Mouse (Mus musculus) embryonic facial prominence, embryonic 13.5 days (tissue): ENCODE measurements around the gene Il1rap. TPM values are rescaled to one million over a fixed set of nuclear protein-coding genes. Genes with fewer than 3 reads are reported as not detected.
A peak's percentile ranks its signal among the peaks of the same experiment; 100 is the strongest.

Experiments
- ATAC-seq: fragments of 200-750 bp; cut with Nextera tagmentation; 2 replicates; pipeline ENCODE4 v1.8.0; 2017; ENCODE audit warnings: low read depth; ENCODE audit not compliant: insufficient number of reproducible peaks, insufficient read depth, low FRiP score, low TSS enrichment
- H3K27ac ChIP-seq: fragments of 300-500 bp; sonication (generic); 2 replicates; pipeline ENCODE4 v1.5.1; 2015; ENCODE audit warnings: moderate library complexity, mild to moderate bottlenecking, inconsistent platforms
- H3K27me3 ChIP-seq: fragments of 300-500 bp; sonication (generic); 2 replicates; pipeline ENCODE4 v1.6.1; 2015; ENCODE audit warnings: mild to moderate bottlenecking, inconsistent platforms
- H3K36me3 ChIP-seq: fragments of 300-500 bp; sonication (generic); 2 replicates; pipeline ENCODE4 v1.6.1; 2015; ENCODE audit warnings: mild to moderate bottlenecking, inconsistent platforms
- H3K4me1 ChIP-seq: fragments of 300-500 bp; sonication (generic); 2 replicates; pipeline ENCODE4 v1.6.1; 2015; ENCODE audit warnings: inconsistent platforms
- H3K4me2 ChIP-seq: fragments of 300-500 bp; sonication (generic); 2 replicates; pipeline ENCODE4 v1.6.1; 2015; ENCODE audit warnings: moderate library complexity, mild to moderate bottlenecking, inconsistent platforms
- H3K4me3 ChIP-seq: fragments of 300-500 bp; sonication (generic); 2 replicates; pipeline ENCODE4 v1.5.1; 2015; ENCODE audit warnings: mild to moderate bottlenecking, inconsistent platforms
- H3K9ac ChIP-seq: fragments of 300-500 bp; sonication (generic); 2 replicates; pipeline ENCODE4 v1.6.1; 2015; ENCODE audit warnings: mild to moderate bottlenecking, inconsistent platforms
- H3K9me3 ChIP-seq: fragments of 300-500 bp; sonication (generic); 2 replicates; pipeline ENCODE4 v1.6.1; 2016; ENCODE audit warnings: inconsistent platforms
- WGBS: fragments of 180-500 bp; shearing (Covaris S2); methylation state at CpG from one replicate; pipeline ENCODE4 v1.1.7; 2015; ENCODE audit warnings: mixed read lengths; 5-methylcytosine and 5-hydroxymethylcytosine counted together
- polyA plus RNA-seq: library from polyadenylated mRNA; unstranded; fragments of >200 nt; fragmentation: Nextera tagmentation; extraction: Ambion mirVana; gene quantifications from 2 replicates; pipeline ENCODE4 v1.2.1, GENCODE M21; 2015

Gene Il1rap
- polyA plus RNA-seq, 1 experiment from 2014 or later = 5.8 TPM

DNA sequence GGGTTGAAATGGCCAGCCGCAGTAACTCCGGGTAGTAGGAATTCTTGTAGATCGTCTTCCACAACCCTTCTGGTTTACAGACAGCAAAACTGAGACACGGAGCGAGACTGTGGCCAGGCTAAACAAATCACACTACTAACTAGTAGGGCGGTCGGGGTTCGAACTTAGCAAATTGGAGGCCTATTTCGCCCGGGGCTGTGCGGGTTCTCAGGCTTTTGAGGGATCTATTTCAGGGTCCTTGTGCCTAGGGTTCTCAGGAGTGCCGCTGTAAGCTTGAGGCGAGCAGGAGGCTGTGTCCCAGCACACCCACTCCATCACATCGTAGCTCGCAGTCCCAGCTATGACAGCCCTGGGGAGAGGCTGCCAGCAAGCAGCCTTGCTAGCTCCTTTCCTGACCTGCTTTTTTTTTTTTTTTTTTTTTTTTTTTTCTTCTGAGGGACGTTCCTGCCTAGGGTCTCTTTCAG lies 441 bp downstream of the Il1rap start:
- WGBS = 0% methylated on average over 16 of the region's 16 CpGs
- Histone ChIP-seq H3K36me3 (no peaks in the 10 kb centered on the region), H3K4me1 (peaks cover 8% of the 10 kb centered on the region; the same call in 1 of the 2 replicates), H3K4me3 (peak overlapping the region; percentile 71), H3K4me2 (peak overlapping the region; percentile 78), H3K9ac (peak overlapping the region; percentile 83), H3K27me3 (peaks cover 10% of the 10 kb centered on the region), H3K27ac (peak overlapping the region; percentile 55; the same call in 1 of the 2 replicates), H3K9me3 (no peaks in the 10 kb centered on the region)
- ATAC-seq = peak; percentile 53

DNA sequence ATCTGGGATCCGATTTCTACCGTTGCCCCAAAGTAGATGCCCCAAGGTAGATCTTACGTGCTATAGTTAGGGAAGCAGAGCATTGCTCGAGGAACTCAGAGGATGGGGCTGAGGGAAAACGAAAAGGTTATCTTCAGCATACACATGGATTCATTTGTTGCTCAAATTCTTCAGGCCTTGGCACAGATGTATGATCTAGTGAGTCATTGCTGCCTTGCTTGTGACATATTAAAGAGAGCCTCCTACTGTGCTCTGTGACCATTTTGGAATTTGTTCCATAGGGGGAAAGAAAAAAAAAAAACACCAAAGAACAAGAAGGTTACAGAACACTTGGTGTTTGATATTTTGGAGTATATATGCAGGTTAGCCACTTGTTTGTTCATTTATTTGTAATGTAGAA lies 4.3 kb downstream of the Il1rap start:
- Histone ChIP-seq H3K4me3 (no peak overlapping the region), H3K4me1 (peaks cover 8% of the 10 kb centered on the region; the same call in 1 of the 2 replicates), H3K4me2 (no peak overlapping the region), H3K36me3 (no peaks in the 10 kb centered on the region), H3K27me3 (peaks cover 3% of the 10 kb centered on the region; the same call in 1 of the 2 replicates), H3K9ac (no peak overlapping the region), H3K27ac (no peak overlapping the region), H3K9me3 (no peaks in the 10 kb centered on the region)
- ATAC-seq = no peak
- WGBS = 88% methylated on average over 5 of the region's 5 CpGs

DNA sequence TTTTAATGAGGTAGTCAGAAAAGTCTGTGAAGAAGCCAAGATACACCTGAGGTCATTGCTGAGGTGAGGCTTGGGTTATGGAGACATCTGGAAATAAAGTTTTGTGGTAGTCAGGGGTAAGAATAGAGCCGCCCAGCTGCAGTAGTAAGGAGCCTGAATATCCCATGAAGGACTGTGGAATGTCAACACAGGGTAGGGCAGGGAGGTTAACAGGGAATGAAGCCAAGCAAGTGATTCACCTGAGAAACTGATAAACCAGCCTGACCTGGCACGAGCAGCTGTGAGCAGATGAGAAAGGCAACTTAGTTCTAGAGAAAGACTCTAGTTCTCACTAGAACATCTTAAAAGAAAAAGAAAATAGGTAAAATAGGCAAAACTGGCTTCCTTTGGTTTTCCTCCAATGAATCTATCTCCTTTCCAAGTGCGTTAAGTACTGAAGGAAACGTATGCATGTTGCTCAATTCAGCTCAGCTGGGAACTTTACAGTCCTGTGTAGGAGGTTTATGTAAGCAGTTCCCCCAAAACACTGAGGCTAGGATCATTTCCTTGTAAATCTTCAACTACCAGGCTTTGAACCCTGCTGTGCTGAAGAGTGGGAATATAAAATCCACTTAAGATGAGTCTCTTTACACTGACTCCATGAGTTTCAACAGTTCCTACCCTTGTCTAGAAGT lies 9.5 kb downstream of the Il1rap start:
- Histone ChIP-seq H3K36me3 (no peaks in the 10 kb centered on the region), H3K9ac (no peak overlapping the region), H3K4me1 (no peaks in the 10 kb centered on the region), H3K9me3 (no peaks in the 10 kb centered on the region), H3K27ac (no peak overlapping the region), H3K27me3 (no peaks in the 10 kb centered on the region), H3K4me2 (no peak overlapping the region), H3K4me3 (no peak overlapping the region)
- no peak for ATAC-seq
- WGBS = 80% methylated on average over 4 of the region's 4 CpGs

DNA sequence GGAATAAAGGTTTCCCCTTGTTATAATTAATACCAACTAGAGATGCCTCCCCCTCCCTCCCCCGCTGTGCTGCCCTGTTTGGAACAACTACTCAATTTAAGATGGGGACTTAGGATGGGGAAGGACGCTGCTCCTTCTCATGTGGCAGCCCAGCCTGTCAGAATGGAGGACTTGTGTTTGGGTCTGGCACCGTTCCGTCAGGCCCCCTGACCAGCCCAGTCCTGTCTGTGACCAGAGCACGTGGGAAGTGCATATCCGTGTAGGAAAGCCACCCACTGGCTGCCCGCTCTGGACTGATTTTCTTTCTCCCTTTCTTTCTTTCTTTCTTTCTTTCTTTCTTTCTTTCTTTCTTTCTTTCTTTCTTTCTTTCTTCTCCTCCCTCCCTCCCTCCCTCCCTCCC lies 14.9 kb downstream of the Il1rap start:
- Histone ChIP-seq H3K4me3 (no peak overlapping the region), H3K9me3 (no peaks in the 10 kb centered on the region), H3K4me2 (no peak overlapping the region), H3K36me3 (no peaks in the 10 kb centered on the region), H3K27ac (no peak overlapping the region), H3K4me1 (peaks cover 3% of the 10 kb centered on the region; the same call in 1 of the 2 replicates), H3K27me3 (no peaks in the 10 kb centered on the region), H3K9ac (no peak overlapping the region)
- 41% methylated on average over 7 of the region's 7 CpGs for WGBS
- ATAC-seq = no peak

DNA sequence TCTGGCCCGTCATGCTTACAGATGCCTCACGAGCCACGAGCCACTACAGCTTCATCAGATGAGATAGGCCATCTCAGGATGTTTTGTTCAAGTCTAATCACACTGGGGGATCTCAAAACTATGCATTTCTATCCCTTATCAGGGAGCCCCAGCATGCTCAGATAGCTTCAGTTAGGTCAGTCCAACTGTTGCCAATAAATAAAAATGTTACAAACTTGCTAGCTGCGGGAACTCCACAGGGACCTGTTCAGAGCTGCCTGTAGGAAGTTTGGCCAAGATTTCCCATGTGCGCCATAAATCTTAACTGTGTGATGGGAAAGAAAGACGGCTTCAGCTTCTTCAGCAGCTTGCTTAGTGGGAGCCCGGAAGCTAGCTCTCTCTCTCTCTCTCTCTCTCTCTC lies 15.8 kb downstream of the Il1rap start:
- Histone ChIP-seq H3K27me3 (no peaks in the 10 kb centered on the region), H3K4me3 (no peak overlapping the region), H3K36me3 (no peaks in the 10 kb centered on the region), H3K9ac (no peak overlapping the region), H3K9me3 (no peaks in the 10 kb centered on the region), H3K4me1 (peaks cover 3% of the 10 kb centered on the region; the same call in 1 of the 2 replicates), H3K27ac (no peak overlapping the region), H3K4me2 (no peak overlapping the region)
- no peak for ATAC-seq
- 76% methylated on average over 7 of the region's 7 CpGs for WGBS

DNA sequence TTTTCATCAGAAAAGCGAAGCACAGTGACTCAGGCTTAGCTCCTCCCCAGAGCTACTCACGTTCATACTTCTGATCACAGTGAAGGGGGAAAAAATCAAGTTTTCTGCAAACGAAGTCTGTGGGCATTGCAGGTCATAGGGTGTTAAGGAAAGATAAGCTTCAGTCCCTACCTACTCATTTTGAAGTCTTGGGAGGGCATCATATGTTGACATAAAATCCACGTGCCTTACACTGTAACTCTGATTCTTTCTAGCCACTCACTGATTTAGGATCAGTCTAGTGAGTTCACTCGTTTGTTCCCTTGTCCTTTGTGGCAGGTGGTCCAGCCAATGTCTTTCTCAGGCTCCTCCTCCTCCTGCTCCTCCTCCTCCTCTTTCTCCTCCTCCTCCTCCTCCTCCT lies 17.1 kb downstream of the Il1rap start:
- H3K27ac ChIP-seq = no peak overlapping the region
- H3K9me3 ChIP-seq = no peaks in the 10 kb centered on the region
- no peak overlapping the region for H3K4me3 ChIP-seq
- 72% methylated on average over 5 of the region's 5 CpGs for WGBS
- no peak overlapping the region for H3K9ac ChIP-seq
- peaks cover 3% of the 10 kb centered on the region; the same call in 1 of the 2 replicates for H3K4me1 ChIP-seq
- H3K36me3 ChIP-seq = no peaks in the 10 kb centered on the region
- H3K27me3 ChIP-seq = no peaks in the 10 kb centered on the region
- no peak for ATAC-seq
- H3K4me2 ChIP-seq = no peak overlapping the region

DNA sequence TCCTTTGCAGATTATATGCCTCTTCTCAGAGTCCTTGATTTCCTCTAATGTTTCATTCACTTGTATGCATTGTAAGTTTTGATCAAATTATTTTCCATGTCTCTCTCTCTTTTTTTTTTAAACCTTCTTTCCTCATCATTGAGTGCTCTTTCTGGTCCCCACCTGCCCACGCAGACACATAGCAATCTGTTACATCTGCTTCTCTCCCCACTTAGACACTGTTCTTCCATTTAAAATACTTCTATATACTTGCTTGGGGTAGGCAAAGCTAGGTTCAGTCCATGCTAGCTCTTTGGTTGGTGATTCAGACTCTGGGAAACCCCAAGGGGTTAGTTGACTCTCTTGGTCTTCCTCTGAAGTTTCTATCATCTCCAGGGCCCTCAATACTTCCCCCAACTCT lies 20.0 kb downstream of the Il1rap start:
- peaks cover under 1% of the 10 kb centered on the region; the same call in 1 of the 2 replicates for H3K4me1 ChIP-seq
- H3K9me3 ChIP-seq = no peaks in the 10 kb centered on the region
- H3K36me3 ChIP-seq = no peaks in the 10 kb centered on the region
- ATAC-seq = no peak
- no peak overlapping the region for H3K9ac ChIP-seq
- no peaks in the 10 kb centered on the region for H3K27me3 ChIP-seq
- H3K27ac ChIP-seq = no peak overlapping the region
- no peak overlapping the region for H3K4me3 ChIP-seq
- no peak overlapping the region for H3K4me2 ChIP-seq
- WGBS = 89% methylated on average over 1 of the region's 1 CpGs

DNA sequence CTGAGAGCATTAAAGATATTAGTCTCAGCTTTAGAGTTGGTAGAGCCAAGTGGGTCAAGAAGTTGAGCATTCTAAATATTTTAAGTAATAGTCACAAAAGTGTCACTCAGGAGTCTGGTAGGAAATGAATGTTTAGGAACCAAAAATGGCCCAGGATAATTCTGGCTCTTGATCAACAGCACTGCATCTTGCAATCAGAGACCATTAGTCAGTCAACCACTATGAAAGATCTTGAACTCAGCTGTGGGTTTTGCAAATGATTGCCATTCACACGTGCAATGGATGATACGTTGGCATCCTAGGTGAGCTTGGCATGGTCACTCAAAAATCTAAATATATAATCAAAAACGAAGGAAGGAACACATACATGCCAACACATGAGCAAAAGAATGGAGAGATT lies 23.1 kb downstream of the Il1rap start:
- H3K27ac ChIP-seq = no peak overlapping the region
- H3K9me3 ChIP-seq = no peaks in the 10 kb centered on the region
- WGBS = 88% methylated on average over 3 of the region's 3 CpGs
- H3K36me3 ChIP-seq = no peaks in the 10 kb centered on the region
- no peaks in the 10 kb centered on the region for H3K4me1 ChIP-seq
- no peak overlapping the region for H3K9ac ChIP-seq
- no peak for ATAC-seq
- no peak overlapping the region for H3K4me2 ChIP-seq
- H3K4me3 ChIP-seq = no peak overlapping the region
- H3K27me3 ChIP-seq = no peaks in the 10 kb centered on the region

DNA sequence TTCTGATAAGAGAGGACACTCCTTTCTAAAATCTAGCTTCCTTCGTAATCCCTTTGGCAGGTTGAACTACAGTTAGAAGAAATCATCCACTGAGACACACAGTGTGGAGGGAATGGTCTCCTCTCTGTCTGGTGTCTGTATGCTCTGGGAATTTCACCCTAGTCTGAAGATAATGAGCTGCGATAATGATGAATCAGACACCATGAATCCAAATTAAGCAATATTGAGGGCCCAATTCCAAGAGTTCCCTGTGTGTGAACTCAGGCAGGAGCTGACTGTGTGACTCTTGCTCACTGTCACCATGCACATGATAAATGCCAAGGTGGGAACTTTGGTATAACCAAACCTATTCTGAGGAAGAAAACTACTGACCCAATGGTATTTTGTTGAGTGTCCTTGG lies 26.5 kb downstream of the Il1rap start:
- no peak overlapping the region for H3K4me3 ChIP-seq
- H3K36me3 ChIP-seq = no peaks in the 10 kb centered on the region
- no peak for ATAC-seq
- no peaks in the 10 kb centered on the region for H3K4me1 ChIP-seq
- no peak overlapping the region for H3K4me2 ChIP-seq
- no peaks in the 10 kb centered on the region for H3K27me3 ChIP-seq
- 94% methylated on average over 2 of the region's 2 CpGs for WGBS
- no peak overlapping the region for H3K9ac ChIP-seq
- H3K9me3 ChIP-seq = no peaks in the 10 kb centered on the region
- no peak overlapping the region for H3K27ac ChIP-seq

DNA sequence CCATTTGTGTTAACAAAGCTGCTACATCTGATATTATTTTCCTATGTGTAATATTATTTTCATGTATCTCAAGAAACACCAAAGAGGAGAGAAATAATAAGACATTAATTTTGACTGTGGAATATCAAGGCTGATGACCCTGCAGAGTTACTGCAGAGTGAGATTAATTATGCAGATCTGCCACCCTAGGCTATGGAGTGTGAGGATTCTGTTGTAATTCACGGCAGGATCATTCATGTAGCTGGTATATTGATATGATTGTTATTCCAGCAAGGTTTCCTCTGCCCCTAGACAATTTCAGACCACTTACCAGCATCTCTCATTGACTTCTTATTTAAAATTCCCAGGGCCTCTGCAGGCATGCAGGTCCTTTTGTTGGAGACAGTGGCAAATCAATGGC lies 29.0 kb downstream of the Il1rap start:
- Histone ChIP-seq H3K36me3 (no peaks in the 10 kb centered on the region), H3K4me3 (no peak overlapping the region), H3K27ac (no peak overlapping the region), H3K4me1 (no peaks in the 10 kb centered on the region), H3K9me3 (no peaks in the 10 kb centered on the region), H3K27me3 (no peaks in the 10 kb centered on the region), H3K4me2 (no peak overlapping the region), H3K9ac (no peak overlapping the region)
- no peak for ATAC-seq
- WGBS = 77% methylated on average over 1 of the region's 1 CpGs

DNA sequence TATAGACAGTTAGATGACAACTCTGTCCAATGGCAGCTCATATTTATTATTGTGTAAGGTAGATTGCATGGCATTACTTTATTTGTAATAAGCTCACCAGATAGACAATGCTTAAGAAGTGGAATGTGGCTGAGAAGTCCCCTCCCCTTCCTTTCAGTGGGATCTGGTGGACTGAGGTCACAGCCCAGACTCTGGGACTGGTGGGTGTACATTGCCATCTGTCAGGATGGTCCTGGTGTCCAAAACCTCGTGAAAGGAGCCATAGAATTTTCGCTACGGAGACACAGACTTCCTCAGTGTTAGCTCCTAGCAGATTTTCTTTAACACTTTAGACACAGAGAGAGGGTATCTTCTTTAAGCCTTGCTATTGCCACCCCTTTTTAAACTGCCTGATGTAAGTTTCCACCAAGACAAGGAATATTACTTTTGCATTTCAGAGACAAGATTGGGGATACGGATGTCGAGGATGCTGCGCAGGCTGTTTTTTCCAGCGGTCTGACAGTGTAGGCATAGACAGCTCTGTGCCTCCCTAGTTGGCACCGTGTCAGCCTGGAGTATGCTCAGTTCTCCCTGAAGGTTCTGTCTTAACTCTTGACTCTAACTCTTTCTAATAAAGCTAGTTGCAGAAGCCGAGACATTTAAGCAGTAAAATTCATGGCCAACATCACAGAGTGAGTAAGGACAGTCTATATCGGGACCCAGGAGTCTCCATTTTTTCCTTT lies 31.2 kb downstream of the Il1rap start:
- Histone ChIP-seq H3K9ac (no peak overlapping the region), H3K27ac (no peak overlapping the region), H3K4me1 (no peaks in the 10 kb centered on the region), H3K4me3 (no peak overlapping the region), H3K36me3 (no peaks in the 10 kb centered on the region), H3K27me3 (no peaks in the 10 kb centered on the region), H3K9me3 (no peaks in the 10 kb centered on the region), H3K4me2 (no peak overlapping the region)
- no peak for ATAC-seq
- 84% methylated on average over 10 of the region's 10 CpGs for WGBS

DNA sequence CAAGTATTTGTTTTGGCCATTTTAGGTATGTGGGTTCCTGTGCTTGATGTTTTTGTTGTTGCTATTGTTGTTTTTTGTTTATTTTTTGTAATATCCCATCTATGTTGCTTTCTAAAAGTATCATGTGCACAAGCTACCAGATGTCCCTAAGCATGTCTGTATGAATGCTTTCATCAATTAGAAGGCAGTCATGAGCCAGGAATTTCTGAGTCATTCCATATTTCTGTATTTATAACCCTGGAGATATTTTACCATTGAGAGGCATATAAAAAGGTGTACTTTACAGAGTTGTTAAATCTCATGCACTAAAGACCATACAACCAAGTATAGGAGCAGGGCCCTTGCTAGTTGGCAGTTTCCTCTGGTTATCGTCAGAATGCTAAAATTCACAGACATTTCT lies 41.6 kb downstream of the Il1rap start:
- Histone ChIP-seq H3K27ac (no peak overlapping the region), H3K27me3 (no peaks in the 10 kb centered on the region), H3K9me3 (no peaks in the 10 kb centered on the region), H3K9ac (no peak overlapping the region), H3K4me2 (no peak overlapping the region), H3K4me3 (no peak overlapping the region), H3K4me1 (no peaks in the 10 kb centered on the region), H3K36me3 (no peaks in the 10 kb centered on the region)
- 88% methylated on average over 1 of the region's 1 CpGs for whole genome bisulfite sequencing
- ATAC-seq = no peak
